Mouse (Mus musculus) midbrain, embryonic 13.5 days (tissue): Measurements from ENCODE around the gene Tub. TPM values are rescaled to one million over a fixed set of nuclear protein-coding genes. Genes with fewer than 3 reads are reported as not detected.

Source experiments
- ATAC-seq: fragments of 200-750 bp; cut with Nextera tagmentation; 2 replicates; pipeline ENCODE4 v1.8.0; 2017; ENCODE audit warnings: mild to moderate bottlenecking, moderate TSS enrichment, moderate library complexity
- H3K27ac ChIP-seq: fragments of 300-500 bp; sonication (generic); 2 replicates; pipeline ENCODE4 v1.5.1; 2015; ENCODE audit warnings: inconsistent platforms, mild to moderate bottlenecking, moderate library complexity
- H3K27me3 ChIP-seq: fragments of 300-500 bp; sonication (generic); 2 replicates; pipeline ENCODE4 v1.6.1; 2015; ENCODE audit warnings: mild to moderate bottlenecking, inconsistent platforms
- H3K36me3 ChIP-seq: fragments of 300-500 bp; sonication (generic); 2 replicates; pipeline ENCODE4 v1.6.1; 2015; ENCODE audit warnings: mild to moderate bottlenecking, inconsistent platforms
- H3K4me1 ChIP-seq: fragments of 300-500 bp; sonication (generic); replicated peaks from 2 replicates; pipeline ENCODE4 v1.6.1; 2015; ENCODE audit warnings: inconsistent platforms
- H3K4me2 ChIP-seq: fragments of 300-500 bp; sonication (generic); replicated peaks from 2 replicates; pipeline ENCODE4 v1.6.1; 2015; ENCODE audit warnings: moderate library complexity, mild to moderate bottlenecking, inconsistent platforms
- H3K4me3 ChIP-seq: fragments of 300-500 bp; sonication (generic); replicated peaks from 2 replicates; pipeline ENCODE4 v1.5.1; 2015; ENCODE audit warnings: mild to moderate bottlenecking, inconsistent platforms
- H3K9ac ChIP-seq: fragments of 300-500 bp; sonication (generic); replicated peaks from 2 replicates; pipeline ENCODE4 v1.6.1; 2015; ENCODE audit warnings: mild to moderate bottlenecking, inconsistent platforms
- H3K9me3 ChIP-seq: fragments of 300-500 bp; sonication (generic); 2 replicates; pipeline ENCODE4 v1.6.1; 2016; ENCODE audit warnings: mild to moderate bottlenecking, inconsistent platforms
- WGBS: fragments of 180-500 bp; shearing (Covaris S2); methylation state at CpG from one replicate; pipeline ENCODE4 v1.1.7; 2015; 5-methylcytosine and 5-hydroxymethylcytosine counted together
- polyA plus RNA-seq: library from polyadenylated mRNA; unstranded; fragments of >200 nt; fragmentation: Nextera tagmentation; extraction: Ambion mirVana; gene quantifications from 2 replicates; pipeline ENCODE4 v1.2.1, GENCODE M21; 2015

Tub gene
- polyA plus RNA-seq, 1 experiment from 2014 or later: 37.9 TPM

- H3K9me3 ChIP-seq: no peaks in the 10 kb centered on the region
- H3K27me3 ChIP-seq: no peaks in the 10 kb centered on the region
- H3K27ac ChIP-seq: no peak overlapping the region; the same call in 1 of the 2 replicates
- no peak overlapping the region for H3K4me3 ChIP-seq
- ATAC-seq: no peak
- WGBS: 40% methylated on average over 1 of the region's 1 CpGs
- no peak overlapping the region for H3K9ac ChIP-seq
- no peak overlapping the region for H3K4me2 ChIP-seq
- peaks cover 3% of the 10 kb centered on the region; the same call in 1 of the 2 replicates for H3K4me1 ChIP-seq
- H3K36me3 ChIP-seq: peaks cover 28% of the 10 kb centered on the region
These were observed 88.8 kb downstream of the Tub start for GRCm38 (mm10) chr7:109038987-109039386.

- no peak overlapping the region for H3K4me3 ChIP-seq
- H3K36me3 ChIP-seq: peaks cover 26% of the 10 kb centered on the region
- no peaks in the 10 kb centered on the region for H3K27me3 ChIP-seq
- H3K4me1 ChIP-seq: peaks cover 3% of the 10 kb centered on the region; the same call in 1 of the 2 replicates
- WGBS: 93% methylated on average over 5 of the region's 5 CpGs
- H3K4me2 ChIP-seq: no peak overlapping the region
- no peak overlapping the region for H3K27ac ChIP-seq
- H3K9me3 ChIP-seq: no peaks in the 10 kb centered on the region
- no peak overlapping the region for H3K9ac ChIP-seq
- ATAC-seq: no peak
These were observed 89.3 kb downstream of the Tub start for GRCm38 (mm10) chr7:109039445-109039844.

- Histone ChIP-seq H3K4me3 (no peak overlapping the region), H3K36me3 (peaks cover 14% of the 10 kb centered on the region)
- WGBS: 97% methylated on average over 2 of the region's 2 CpGs
These were observed 95.7 kb downstream of the Tub start for GRCm38 (mm10) chr7:109045876-109046275.

GRCm38 (mm10) chr7:109050831-109051230, 100.7 kb downstream of the Tub start:
- Histone ChIP-seq H3K27me3 (no peaks in the 10 kb centered on the region), H3K9me3 (no peaks in the 10 kb centered on the region), H3K4me1 (no peaks in the 10 kb centered on the region), H3K4me2 (no peak overlapping the region), H3K9ac (no peak overlapping the region), H3K36me3 (peaks cover 26% of the 10 kb centered on the region), H3K4me3 (no peak overlapping the region), H3K27ac (no peak overlapping the region)
- ATAC-seq: no peak
- 93% methylated on average over 1 of the region's 1 CpGs for WGBS

More at GRCm38 (mm10) chr7:109045876-109046275, 95.7 kb downstream of the Tub start:
- H3K27me3 ChIP-seq: no peaks in the 10 kb centered on the region
- H3K9me3 ChIP-seq: no peaks in the 10 kb centered on the region
- H3K4me2 ChIP-seq: no peak overlapping the region
- H3K27ac ChIP-seq: no peak overlapping the region
- no peak overlapping the region for H3K9ac ChIP-seq
- no peaks in the 10 kb centered on the region for H3K4me1 ChIP-seq
- no peak for ATAC-seq

- H3K27me3 ChIP-seq: no peaks in the 10 kb centered on the region
- H3K4me1 ChIP-seq: no peaks in the 10 kb centered on the region
- no peak overlapping the region for H3K27ac ChIP-seq
- no peak overlapping the region for H3K4me2 ChIP-seq
- no peak overlapping the region for H3K9ac ChIP-seq
- H3K9me3 ChIP-seq: no peaks in the 10 kb centered on the region
- no peak for ATAC-seq
- no peak overlapping the region for H3K4me3 ChIP-seq
- peaks cover 12% of the 10 kb centered on the region; the same call in 1 of the 2 replicates for H3K36me3 ChIP-seq
- WGBS: 93% methylated on average over 4 of the region's 4 CpGs
These were observed 109.4 kb downstream of the Tub start for GRCm38 (mm10) chr7:109059536-109059935.

GRCm38 (mm10) chr7:109069641-109070040, 119.5 kb downstream of the Tub start:
- H3K9ac ChIP-seq: no peak overlapping the region
- H3K27me3 ChIP-seq: no peaks in the 10 kb centered on the region
- H3K4me1 ChIP-seq: no peaks in the 10 kb centered on the region
- no peak overlapping the region for H3K4me2 ChIP-seq
- no peak overlapping the region for H3K27ac ChIP-seq
- no peaks in the 10 kb centered on the region for H3K36me3 ChIP-seq
- no peaks in the 10 kb centered on the region for H3K9me3 ChIP-seq
- ATAC-seq: no peak
- H3K4me3 ChIP-seq: no peak overlapping the region
- 91% methylated on average over 4 of the region's 4 CpGs for WGBS

- Histone ChIP-seq H3K27ac (no peak overlapping the region), H3K36me3 (no peaks in the 10 kb centered on the region), H3K27me3 (no peaks in the 10 kb centered on the region), H3K9ac (no peak overlapping the region), H3K4me1 (no peaks in the 10 kb centered on the region), H3K9me3 (no peaks in the 10 kb centered on the region), H3K4me3 (no peak overlapping the region), H3K4me2 (no peak overlapping the region)
- ATAC-seq: no peak
- WGBS: 90% methylated on average over 5 of the region's 5 CpGs
These were observed 122.2 kb downstream of the Tub start for GRCm38 (mm10) chr7:109072326-109072725.

GRCm38 (mm10) chr7:109082269-109083112, 132.4 kb downstream of the Tub start:
- Histone ChIP-seq H3K4me2 (peak overlapping the region; percentile 63), H3K4me3 (peak overlapping the region; percentile 74), H3K27ac (peak overlapping the region; percentile 35; the same call in 1 of the 2 replicates), H3K4me1 (peaks cover 17% of the 10 kb centered on the region), H3K9me3 (no peaks in the 10 kb centered on the region), H3K36me3 (no peaks in the 10 kb centered on the region), H3K27me3 (no peaks in the 10 kb centered on the region), H3K9ac (peak overlapping the region; percentile 80)
- WGBS: 13% methylated on average over 12 of the region's 12 CpGs
- peak; percentile 53; the same call in 1 of the 2 replicates for ATAC-seq

GRCm38 (mm10) chr7:109083113-109083812, 133.1 kb downstream of the Tub start, which contains the start of gene Ric3:
Gene Ric3 (minus strand): TSS chr7:109083331.
- H3K9me3 ChIP-seq: no peaks in the 10 kb centered on the region
- ATAC-seq: peak; percentile 97
- 4% methylated on average over 50 of the region's 50 CpGs for WGBS
- H3K36me3 ChIP-seq: no peaks in the 10 kb centered on the region
- H3K27me3 ChIP-seq: no peaks in the 10 kb centered on the region
- peak within 1 kb of the TSS; percentile 63 for H3K4me2 ChIP-seq
- peak within 1 kb of the TSS; percentile 80 for H3K9ac ChIP-seq
- H3K4me3 ChIP-seq: peak within 1 kb of the TSS; percentile 74
- peak within 1 kb of the TSS; percentile 35 for H3K27ac ChIP-seq
- peaks cover 17% of the 10 kb centered on the region for H3K4me1 ChIP-seq

GRCm38 (mm10) chr7:109083813-109084184, 133.7 kb downstream of the Tub start:
- Histone ChIP-seq H3K36me3 (no peaks in the 10 kb centered on the region), H3K9ac (peak overlapping the region; percentile 80; the same call in 1 of the 2 replicates), H3K4me3 (peak overlapping the region; percentile 74), H3K4me1 (peaks cover 17% of the 10 kb centered on the region), H3K27ac (no peak overlapping the region), H3K4me2 (peak overlapping the region; percentile 63), H3K27me3 (no peaks in the 10 kb centered on the region; the same call in 1 of the 2 replicates), H3K9me3 (no peaks in the 10 kb centered on the region)
- no peak for ATAC-seq
- 79% methylated on average over 4 of the region's 4 CpGs for whole genome bisulfite sequencing
